Mouse (Mus musculus) heart, embryonic 10.5 days (tissue): Measurements from ENCODE around the gene Rnf166. TPM values are rescaled to one million over a fixed set of nuclear protein-coding genes. Genes with fewer than 3 reads are reported as not detected.

Experiments
- microRNA-seq: library from miRNA; unstranded; fragments of <30 nt; microRNA quantifications from one replicate; pipeline ENCODE4, GENCODE M21; 2017
- polyA plus RNA-seq: library from polyadenylated mRNA; unstranded; fragments of >200 nt; fragmentation: Nextera tagmentation; extraction: Ambion mirVana; gene quantifications from 2 replicates; pipeline ENCODE4 v1.2.1, GENCODE M21; 2016

The Rnf166 gene
- polyA plus RNA-seq, 1 experiment from 2014 or later, result 37.1 TPM

Small RNAs within 50 kb of the gene (microRNA-seq; reads per million reads assigned to microRNA genes)
- gene Gm24366, result not detected

Other genes with a start within 250 kb of the Rnf166 start
- 5.7 and 12.8 TPM in 2 replicates for gene Zfpm1, start 193.9 kb downstream of the Rnf166 start, polyA plus RNA-seq
- gene Trhr2, start 115.3 kb downstream of the Rnf166 start, polyA plus RNA-seq, result not detected in 2 replicates
- 47.4 and 51.0 TPM in 2 replicates for gene Zc3h18, start 99.5 kb downstream of the Rnf166 start, polyA plus RNA-seq
- not detected in 2 replicates for gene Il17c, start 54.0 kb downstream of the Rnf166 start, polyA plus RNA-seq
- gene Cyba, start 43.1 kb downstream of the Rnf166 start, polyA plus RNA-seq, result 185 and 214 TPM in 2 replicates
- gene Mvd, start 32.6 kb downstream of the Rnf166 start, polyA plus RNA-seq, result 41.7 and 43.8 TPM in 2 replicates
- gene Snai3, start 15.3 kb downstream of the Rnf166 start, polyA plus RNA-seq, result 2.3 and 6.6 TPM in 2 replicates
- gene Ctu2, start 79 bp upstream of the Rnf166 start, polyA plus RNA-seq, result 40.5 and 45.9 TPM in 2 replicates
- gene Piezo1, start 75.3 kb upstream of the Rnf166 start, polyA plus RNA-seq, result 23.7 and 29.3 TPM in 2 replicates
- 47.6 TPM in 2 replicates for gene Cdt1, start 92.0 kb upstream of the Rnf166 start, polyA plus RNA-seq
- gene Aprt, start 100.8 kb upstream of the Rnf166 start, polyA plus RNA-seq, result 318 and 361 TPM in 2 replicates
- 8.1 and 11.9 TPM in 2 replicates for gene Galns, start 135.4 kb upstream of the Rnf166 start, polyA plus RNA-seq
- gene Trappc2l, start 135.6 kb upstream of the Rnf166 start, polyA plus RNA-seq, result 52.9 and 67.4 TPM in 2 replicates
- gene Pabpn1l, start 146.7 kb upstream of the Rnf166 start, polyA plus RNA-seq, result 0.19 TPM in 1 of 2 replicates, not detected in the other
- 3.8 and 5.5 TPM in 2 replicates for gene Cbfa2t3, start 223.0 kb upstream of the Rnf166 start, polyA plus RNA-seq